ENCODE assay signal across 7 mouse cellular contexts in genomic region chr6:140623226-140624095, GRCm38 (mm10). TPM values are rescaled to one million over a fixed set of nuclear protein-coding genes. Genes with fewer than 3 reads are reported as not detected.
A peak's percentile ranks its signal among the peaks of the same experiment; 100 is the strongest.
DNase-seq lines count a peak whose midpoint lies in the region; ATAC-seq lines count a peak whose summit lies in the region.

No protein-coding gene starts in this region.

- H3K27me3 ChIP-seq in embryonic facial prominence, embryonic 10.5 days (replicated peaks; ENCODE audit: low read depth, poor library complexity, severe bottlenecking), result peaks cover 8% of the 10 kb centered on the region
- H3K27me3 ChIP-seq in limb, embryonic 11.5 days (ENCODE audit: control insufficient read depth, insufficient read depth, low read length), result no peaks in the 10 kb centered on the region
- no peaks in the 10 kb centered on the region for H3K27me3 ChIP-seq in midbrain, embryonic 14.5 days (ENCODE audit: control insufficient read depth, insufficient read depth, low read length)

- ATAC-seq in limb, embryonic 11.5 days (ENCODE audit: insufficient number of reproducible peaks, low FRiP score, low TSS enrichment, low read depth), result peak; percentile 89
- peak; percentile 93 for ATAC-seq in midbrain, embryonic 14.5 days (ENCODE audit: low FRiP score, low TSS enrichment)

- under 1% methylated on average over 115 of the region's 117 CpGs for WGBS in embryonic facial prominence, embryonic 10.5 days
- WGBS in limb, embryonic 11.5 days, result under 1% methylated on average over 90 of the region's 117 CpGs
- under 1% methylated on average over 94 of the region's 117 CpGs for WGBS in midbrain, embryonic 14.5 days

- H3K4me1 ChIP-seq in embryonic facial prominence, embryonic 10.5 days, result peaks cover 41% of the 10 kb centered on the region
- peaks cover 20% of the 10 kb centered on the region for H3K4me1 ChIP-seq in limb, embryonic 11.5 days (ENCODE audit: control insufficient read depth, insufficient read depth, low read length)
- peaks cover 34% of the 10 kb centered on the region for H3K4me1 ChIP-seq in midbrain, embryonic 14.5 days (ENCODE audit: control insufficient read depth, insufficient read depth, low read length)

- H3K27ac ChIP-seq in embryonic facial prominence, embryonic 10.5 days (replicated peaks), result peak overlapping the region; percentile 98
- peak overlapping the region; percentile 91 for H3K27ac ChIP-seq in limb, embryonic 11.5 days (replicated peaks; ENCODE audit: low read depth, low read length)
- H3K27ac ChIP-seq in midbrain, embryonic 14.5 days (replicated peaks; ENCODE audit: low read depth, low read length), result peak overlapping the region; percentile 98

- peaks cover 3% of the 10 kb centered on the region; the same call in 1 of the 2 replicates for H3K36me3 ChIP-seq in embryonic facial prominence, embryonic 10.5 days (replicated peaks)
- no peaks in the 10 kb centered on the region for H3K36me3 ChIP-seq in limb, embryonic 11.5 days (ENCODE audit: control insufficient read depth, insufficient read depth, low read length)
- H3K36me3 ChIP-seq in midbrain, embryonic 14.5 days (ENCODE audit: control insufficient read depth, insufficient read depth, low read length), result no peaks in the 10 kb centered on the region

- peak overlapping the region; percentile 98 for H3K4me3 ChIP-seq in embryonic facial prominence, embryonic 10.5 days
- H3K4me3 ChIP-seq in limb, embryonic 11.5 days (ENCODE audit: low read depth, low read length), result peak overlapping the region; percentile 98
- H3K4me3 ChIP-seq in midbrain, embryonic 14.5 days (replicated peaks; ENCODE audit: low read depth, low read length), result peak overlapping the region; percentile 99

- H3K9me3 ChIP-seq in embryonic facial prominence, embryonic 10.5 days, result no peaks in the 10 kb centered on the region
- H3K9me3 ChIP-seq in limb, embryonic 11.5 days (ENCODE audit: control insufficient read depth, low read length), result no peaks in the 10 kb centered on the region
- H3K9me3 ChIP-seq in midbrain, embryonic 14.5 days (ENCODE audit: control insufficient read depth, low read length), result no peaks in the 10 kb centered on the region

- DNase-seq in adrenal gland, postnatal 10 days, result peak; percentile 96
- DNase-seq in embryonic facial prominence, embryonic 10.5 days (ENCODE audit: low spot score), result peak; percentile 94
- DNase-seq in heart, adult 11 months, result peak; percentile 99
- DNase-seq in kidney, adult 18-20 months, result peak; percentile 94
- peak; percentile 90 for DNase-seq in limb, embryonic 11.5 days (ENCODE audit: low spot score)
- peak; percentile 98 for DNase-seq in midbrain, embryonic 14.5 days
- peak; percentile 90 to 95 for DNase-seq in spleen, adult 18-20 months

- peak overlapping the region; percentile 68 for H3K4me2 ChIP-seq in limb, embryonic 11.5 days (ENCODE audit: low read depth, severe bottlenecking)
- peak overlapping the region; percentile 84 for H3K4me2 ChIP-seq in midbrain, embryonic 14.5 days (ENCODE audit: low read length)

- peak overlapping the region; percentile 93 for H3K9ac ChIP-seq in limb, embryonic 11.5 days (ENCODE audit: low read length)
- H3K9ac ChIP-seq in midbrain, embryonic 14.5 days (replicated peaks; ENCODE audit: low read length), result peak overlapping the region; percentile 99

RNA-seq across cellular contexts. Expression of gene Aebp2, which starts 1.0 kb away (rescaled TPM):
- total RNA-seq in adrenal gland, postnatal 10 days (2021), result 10 to 100 TPM; 45.9 to 52.0 TPM
- polyA plus RNA-seq in embryonic facial prominence, embryonic 10.5 days (2016; fragmentation: Nextera tagmentation; extraction: Ambion mirVana), result 8.1 and 9.4 TPM in 2 replicates
- 12.4 and 14.1 TPM in 2 replicates for polyA plus RNA-seq in limb, embryonic 11.5 days (2014; fragmentation: Nextera tagmentation; extraction: Ambion mirVana)
- 14.2 and 15.9 TPM in 2 replicates for polyA plus RNA-seq in midbrain, embryonic 14.5 days (2014; fragmentation: Nextera tagmentation; extraction: Ambion mirVana)

Comparison
In these comparisons a context has a peak if more than half of its experiments do, and no peak if none do; other contexts are left out.
1. Peak in every context shown above with its lines: DNase-seq, ATAC-seq, H3K4me3 ChIP-seq and H3K27ac ChIP-seq.